Mouse (Mus musculus) liver, embryonic 18 days (tissue): ENCODE data around the gene Ccdc70. TPM values are rescaled to one million over a fixed set of nuclear protein-coding genes. Genes with fewer than 3 reads are reported as not detected.

Source experiments
- polyA plus RNA-seq: library from polyadenylated mRNA; depleted of rRNA; stranded (reverse); fragments of >200 nt; gene quantifications from 2 replicates; pipeline ENCODE4 v1.2.3, GENCODE M21; 2012; rRNA removed

Gene Ccdc70
- not detected in 2 replicates for polyA plus RNA-seq

DNA sequence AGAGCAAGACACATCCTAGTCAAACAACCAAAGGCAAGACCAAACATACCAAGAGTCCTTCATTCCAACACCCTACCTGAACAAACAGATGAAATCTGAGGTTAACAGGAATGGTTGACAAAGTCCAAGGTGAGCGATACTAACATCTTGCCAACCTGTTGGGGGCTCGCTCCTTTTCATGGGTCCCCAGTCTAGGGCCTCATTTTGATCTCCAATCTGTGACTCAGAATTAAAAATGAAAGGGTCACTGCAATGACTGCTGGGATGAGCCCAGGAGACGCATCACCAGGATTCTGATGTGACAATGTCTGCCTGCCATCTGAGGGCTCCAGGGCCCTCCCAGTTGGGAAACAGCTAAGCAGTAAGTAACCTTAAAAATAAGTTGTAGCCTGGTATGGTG lies at the start of gene Ccdc70:
Ccdc70 (plus strand) TSS at position 301 of the 400 bp plus-strand sequence.

DNA sequence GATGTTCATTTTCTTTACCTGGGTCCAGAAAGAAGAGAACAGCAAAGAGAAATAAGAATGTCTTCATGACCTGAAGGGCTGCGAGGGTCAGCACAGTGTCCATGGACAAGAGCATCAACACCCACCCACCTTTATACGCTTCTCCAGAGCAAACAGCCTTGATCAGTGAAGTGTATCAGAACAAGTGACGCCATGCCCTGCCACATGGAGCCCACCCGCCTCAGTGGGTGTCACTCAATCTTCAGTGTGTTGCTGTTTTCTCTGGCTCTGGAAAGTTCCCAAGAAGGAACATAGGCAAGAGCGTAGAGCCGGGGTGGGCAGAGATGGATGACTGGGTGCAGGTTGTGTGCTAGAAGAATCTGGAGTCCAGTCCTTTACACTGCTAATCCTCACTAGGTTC lies 37.0 kb upstream of the Ccdc70 start, which contains the start of gene Defb15:
Defb15 (minus strand) TSS at position 101 of the 400 bp plus-strand sequence.

DNA sequence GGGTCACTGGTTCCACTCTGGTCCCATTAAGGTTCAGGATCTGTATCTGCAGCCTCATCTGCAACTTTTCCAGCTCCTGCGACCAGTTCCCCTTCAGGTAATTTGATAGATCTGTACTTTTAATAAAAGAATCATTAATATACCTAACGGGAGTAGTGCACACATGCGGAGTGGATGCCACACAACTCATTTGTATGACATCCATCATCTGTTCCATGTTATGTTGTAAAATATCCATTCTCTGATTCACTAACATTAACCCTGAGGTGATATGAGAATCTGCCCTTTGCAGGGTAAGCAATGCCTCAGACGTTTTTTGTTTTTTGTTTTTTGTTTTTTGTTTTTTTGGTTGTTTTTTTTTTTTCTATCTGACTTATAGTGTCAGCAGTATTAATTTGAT lies 31.5 kb upstream of the Ccdc70 start, which contains the start of gene Defb35:
Defb35 (plus strand) TSS at position 301 of the 400 bp plus-strand sequence.

DNA sequence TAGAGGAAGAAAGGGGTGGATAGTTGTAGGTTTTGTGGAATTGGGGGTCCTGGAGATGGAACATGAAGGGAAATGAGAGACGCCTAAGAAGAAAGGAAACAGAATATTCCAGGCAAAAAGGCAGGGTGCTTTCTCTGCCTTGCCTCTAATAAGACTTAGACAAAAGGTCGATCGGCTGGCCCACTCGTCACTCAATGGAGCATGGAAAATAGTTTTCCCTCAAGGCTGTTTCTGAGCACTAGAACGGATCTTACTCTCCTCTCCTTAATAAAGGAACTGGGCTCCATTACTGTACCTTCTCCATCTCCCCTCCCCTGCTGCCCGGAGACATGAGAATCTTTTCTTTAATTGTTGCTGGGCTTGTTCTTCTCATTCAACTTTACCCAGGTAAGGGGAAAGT lies 23.1 kb upstream of the Ccdc70 start, which contains the start of gene Defb13:
Defb13 (plus strand) TSS at position 301 of the 400 bp plus-strand sequence.

DNA sequence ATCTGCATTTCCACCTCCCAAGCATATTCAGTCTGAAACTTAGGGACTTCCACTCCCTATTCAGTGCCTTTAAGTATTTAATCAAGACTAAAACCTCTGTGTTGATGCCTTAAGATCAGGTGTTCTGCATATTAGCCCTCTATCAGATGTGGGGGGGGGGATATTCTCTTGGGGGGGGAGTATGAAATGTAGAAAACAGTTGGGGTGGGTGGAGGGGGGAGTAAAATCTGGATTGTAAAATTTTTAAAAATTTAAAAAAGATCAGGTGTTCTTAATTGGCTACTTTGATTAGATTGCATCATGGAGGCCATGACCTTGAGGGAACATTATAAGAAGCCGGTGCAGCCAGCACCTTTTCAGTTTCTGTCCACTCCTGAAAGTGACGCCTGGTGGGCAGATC lies 11.2 kb upstream of the Ccdc70 start, which contains the start of gene Fam90a1a:
Fam90a1a (plus strand) TSS at position 301 of the 400 bp plus-strand sequence.

Other genes starting within 250 kb of the Ccdc70 start
- gene Defa24, start 235.3 kb upstream of the Ccdc70 start, polyA plus RNA-seq = not detected in 2 replicates
- gene Defb50, start 146.2 kb upstream of the Ccdc70 start, polyA plus RNA-seq = not detected in 2 replicates
- gene Defb2, start 129.8 kb upstream of the Ccdc70 start, polyA plus RNA-seq = not detected in 2 replicates
- gene Defb10, start 110.9 kb upstream of the Ccdc70 start, polyA plus RNA-seq = not detected in 2 replicates
- not detected in 2 replicates for gene Defb9, start 84.4 kb upstream of the Ccdc70 start, polyA plus RNA-seq
- not detected in 2 replicates for gene Defb11, start 63.4 kb upstream of the Ccdc70 start, polyA plus RNA-seq
- gene Defb15, start 37.1 kb upstream of the Ccdc70 start, polyA plus RNA-seq = not detected in 2 replicates
- not detected in 2 replicates for gene Defb35, start 31.4 kb upstream of the Ccdc70 start, polyA plus RNA-seq
- not detected in 2 replicates for gene Defb13, start 23.0 kb upstream of the Ccdc70 start, polyA plus RNA-seq
- gene Fam90a1a, start 11.1 kb upstream of the Ccdc70 start, polyA plus RNA-seq = not detected in 2 replicates
- 7.0 and 9.3 TPM in 2 replicates for gene Atp7b, start 90.5 kb downstream of the Ccdc70 start, polyA plus RNA-seq
- gene Alg11, start 90.9 kb downstream of the Ccdc70 start, polyA plus RNA-seq = 5.4 and 5.7 TPM in 2 replicates
- gene Nek5, start 155.3 kb downstream of the Ccdc70 start, polyA plus RNA-seq = 0.14 and 0.15 TPM in 2 replicates
- 1.5 and 1.6 TPM in 2 replicates for gene Nek3, start 196.7 kb downstream of the Ccdc70 start, polyA plus RNA-seq
- 10.5 and 12.2 TPM in 2 replicates for gene Ckap2, start 216.0 kb downstream of the Ccdc70 start, polyA plus RNA-seq
- gene Vps36, start 223.0 kb downstream of the Ccdc70 start, polyA plus RNA-seq = 5.2 and 5.3 TPM in 2 replicates